Mouse (Mus musculus) adrenal gland, postnatal 10 days (tissue): ENCODE measurements around the gene Cacnb4. TPM values are rescaled to one million over a fixed set of nuclear protein-coding genes. Genes with fewer than 3 reads are reported as not detected.
A peak's percentile ranks its signal among the peaks of the same experiment; 100 is the strongest.

Source experiments
- DNase-seq: peaks from one replicate; pipeline ENCODE4 v3.0.0; 2021; ENCODE audit warnings: mixed read lengths
- total RNA-seq, 2 experiments: library from RNA; stranded (reverse); gene quantifications; 2 replicates each; pipeline ENCODE4 v1.2.3; 2021

Cacnb4 gene
- total RNA-seq, 2 experiments from 2014 or later = 0.36 to 1.4 TPM

DNA sequence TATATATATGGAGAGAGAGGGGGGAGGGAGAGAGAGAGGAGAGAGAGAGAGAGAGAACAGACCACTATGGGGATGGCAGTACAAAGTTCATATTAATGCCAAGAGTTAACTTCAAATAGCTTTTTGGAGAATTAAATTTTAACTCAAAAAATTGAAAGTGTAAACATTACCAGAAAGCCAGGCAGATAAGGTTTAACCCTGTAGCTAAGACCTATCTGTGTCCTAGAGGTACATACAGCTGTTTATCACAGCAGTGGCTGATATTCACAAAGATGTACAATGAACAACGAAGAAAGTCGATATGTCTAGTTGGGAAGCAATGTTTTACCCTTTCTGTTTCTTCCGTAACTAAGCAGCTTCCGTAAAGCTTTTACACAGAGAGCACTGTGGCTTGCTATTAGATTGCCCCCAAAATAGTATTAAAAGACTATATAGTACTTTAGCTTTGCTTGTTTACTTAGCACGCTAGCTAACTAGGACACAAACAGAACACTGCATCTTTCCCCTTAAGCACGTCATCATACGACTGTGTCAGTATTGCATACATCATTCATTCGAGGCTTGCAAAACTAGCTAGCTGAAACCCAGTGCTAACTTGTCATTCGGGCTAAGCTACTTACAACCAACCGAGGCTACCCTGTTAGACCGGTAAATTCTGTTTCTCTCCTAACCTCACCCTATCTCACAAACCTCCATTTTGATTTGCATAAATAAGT lies 72.5 kb downstream of the Cacnb4 start:
- DNase-seq = no peak

DNA sequence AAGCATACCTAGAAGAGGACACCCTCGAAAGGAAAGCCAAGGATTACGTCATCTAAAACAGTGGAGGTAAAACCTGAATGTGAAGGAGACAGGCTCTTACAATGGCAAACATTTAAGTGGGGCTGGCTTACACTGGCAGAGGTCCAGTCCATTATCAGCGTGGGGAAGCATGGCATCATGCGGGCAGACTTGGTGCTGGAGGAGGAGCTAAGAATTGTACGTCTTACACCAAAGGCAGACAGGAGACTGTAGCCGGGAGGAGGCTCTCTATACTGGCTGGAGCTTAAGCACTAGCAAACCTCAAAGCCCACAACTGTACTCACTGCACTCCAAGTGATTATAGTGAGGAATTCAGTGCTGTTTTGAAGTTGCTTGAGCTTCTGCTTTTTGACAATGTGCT lies 73.2 kb downstream of the Cacnb4 start:
- DNase-seq = no peak

- no peak for DNase-seq
These were observed 73.7 kb downstream of the Cacnb4 start for GRCm38 (mm10) chr2:52602921-52603320.

DNA sequence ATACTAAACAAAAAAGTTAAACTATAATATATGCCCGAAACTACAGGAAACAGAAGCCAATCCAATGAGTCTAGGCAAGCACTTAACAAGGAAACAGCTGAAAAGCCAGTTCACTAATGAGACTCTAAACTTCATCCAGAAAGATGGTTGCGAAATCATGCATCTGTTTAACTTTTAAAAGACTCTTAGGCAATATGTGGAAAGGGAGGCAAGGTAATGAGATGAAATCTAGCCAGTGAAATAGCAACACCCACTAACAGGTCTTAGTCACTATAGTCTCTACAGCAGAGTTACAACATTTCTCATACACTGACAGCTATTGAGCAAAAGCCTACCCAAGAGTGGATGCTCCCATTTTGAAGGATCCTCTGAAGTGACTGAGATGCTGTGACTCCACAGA lies 74.4 kb downstream of the Cacnb4 start:
- DNase-seq = no peak

GRCm38 (mm10) chr2:52597511-52597910 lies 79.1 kb downstream of the Cacnb4 start:
- no peak for DNase-seq

GRCm38 (mm10) chr2:52593814-52594213 lies 82.8 kb downstream of the Cacnb4 start:
- DNase-seq = no peak

GRCm38 (mm10) chr2:52593260-52593659 lies 83.4 kb downstream of the Cacnb4 start:
- no peak for DNase-seq

- peak; percentile 83 for DNase-seq
These were observed 85.7 kb downstream of the Cacnb4 start for GRCm38 (mm10) chr2:52590970-52591347.

- DNase-seq = no peak
These were observed 86.2 kb downstream of the Cacnb4 start for GRCm38 (mm10) chr2:52590340-52590969.

DNA sequence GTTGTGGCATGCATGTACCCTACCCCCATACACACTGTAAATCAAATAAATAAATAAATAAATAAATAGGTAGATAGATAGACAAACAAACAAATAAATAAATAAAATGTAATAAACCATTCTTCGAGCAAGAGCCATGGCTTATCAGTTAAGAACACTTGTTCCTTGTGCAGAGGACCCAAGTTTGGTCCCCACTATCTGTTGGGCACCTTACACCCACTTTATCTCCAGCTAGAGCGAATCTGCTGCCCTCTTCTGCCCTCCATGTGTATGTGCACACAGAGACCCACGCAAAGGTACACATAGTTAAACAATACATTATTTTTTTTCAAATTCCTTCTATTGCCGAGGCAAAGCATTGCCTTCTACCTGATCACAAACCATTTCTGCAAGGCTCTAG lies 87.1 kb downstream of the Cacnb4 start:
- no peak for DNase-seq

GRCm38 (mm10) chr2:52585384-52585783 lies 91.2 kb downstream of the Cacnb4 start:
- no peak for DNase-seq

GRCm38 (mm10) chr2:52581132-52581781 lies 95.4 kb downstream of the Cacnb4 start:
- no peak for DNase-seq

- DNase-seq = peak; percentile 38
These were observed 95.9 kb downstream of the Cacnb4 start for GRCm38 (mm10) chr2:52580697-52581096.

DNA sequence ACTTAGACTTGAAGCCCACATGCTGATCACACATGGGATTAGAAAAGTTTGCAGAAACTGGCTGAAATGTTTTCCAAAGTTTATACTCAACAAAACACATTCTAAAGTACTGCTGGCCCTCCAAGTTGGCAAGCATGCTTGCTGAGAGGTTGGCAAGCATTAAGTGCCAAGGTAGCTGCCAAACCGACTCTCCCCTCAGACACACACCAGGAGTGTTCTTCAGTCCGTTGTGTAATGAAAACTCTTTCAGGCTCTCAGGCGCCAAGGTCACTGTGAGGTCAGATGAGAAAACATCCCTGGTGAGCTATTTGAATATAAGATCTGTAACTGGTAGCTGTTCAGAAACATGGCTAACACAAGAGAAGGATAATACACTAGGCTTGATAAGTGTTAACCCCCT lies 97.8 kb downstream of the Cacnb4 start:
- peak; percentile 67 for DNase-seq

- DNase-seq = no peak
These were observed 98.9 kb downstream of the Cacnb4 start for GRCm38 (mm10) chr2:52577700-52578099.

DNA sequence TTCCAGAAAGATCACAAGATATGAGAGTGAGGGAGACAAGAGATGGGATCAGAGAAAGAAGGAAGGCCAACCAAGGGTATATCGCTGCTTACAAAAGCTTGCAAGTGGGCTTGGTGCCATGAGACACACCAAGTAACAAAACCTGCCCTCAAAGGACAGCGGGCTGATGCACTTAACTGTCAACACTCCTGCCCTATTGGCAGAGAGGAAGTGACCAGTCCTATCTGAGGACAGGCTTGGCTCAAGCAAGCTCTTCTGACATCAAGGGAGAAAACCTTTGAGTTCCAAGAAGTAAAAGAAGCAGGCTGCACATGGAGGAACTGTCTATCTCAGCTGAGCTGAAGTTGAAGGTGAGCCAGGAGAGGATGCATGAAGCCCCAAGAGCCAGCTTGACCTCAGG lies 100.1 kb downstream of the Cacnb4 start:
- no peak for DNase-seq

DNA sequence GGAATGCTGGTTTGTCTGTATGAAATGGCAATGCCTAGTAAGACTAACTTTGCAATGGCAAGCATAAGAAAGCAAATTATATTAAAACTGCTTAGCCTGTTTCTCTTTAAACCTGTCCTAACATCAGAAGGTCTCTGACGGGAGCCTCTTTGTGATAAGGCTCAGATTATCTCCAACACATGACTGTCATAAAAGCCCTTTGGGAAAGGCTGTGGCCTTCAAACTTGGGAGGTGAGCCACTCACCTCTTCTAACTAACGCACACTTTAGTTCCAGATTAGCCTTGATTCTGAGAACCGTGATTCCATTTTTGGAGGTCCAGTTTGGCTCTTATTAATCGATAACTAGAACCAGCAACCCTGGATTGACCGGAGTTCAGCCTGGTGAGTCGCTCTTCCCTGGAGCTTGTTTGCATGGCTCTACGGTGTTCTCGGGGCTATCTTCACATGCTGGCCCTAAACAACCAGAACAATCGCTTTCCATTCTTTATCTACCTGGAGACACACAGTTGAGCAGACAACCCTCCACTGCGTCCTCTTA lies 100.9 kb downstream of the Cacnb4 start:
- no peak for DNase-seq

DNA sequence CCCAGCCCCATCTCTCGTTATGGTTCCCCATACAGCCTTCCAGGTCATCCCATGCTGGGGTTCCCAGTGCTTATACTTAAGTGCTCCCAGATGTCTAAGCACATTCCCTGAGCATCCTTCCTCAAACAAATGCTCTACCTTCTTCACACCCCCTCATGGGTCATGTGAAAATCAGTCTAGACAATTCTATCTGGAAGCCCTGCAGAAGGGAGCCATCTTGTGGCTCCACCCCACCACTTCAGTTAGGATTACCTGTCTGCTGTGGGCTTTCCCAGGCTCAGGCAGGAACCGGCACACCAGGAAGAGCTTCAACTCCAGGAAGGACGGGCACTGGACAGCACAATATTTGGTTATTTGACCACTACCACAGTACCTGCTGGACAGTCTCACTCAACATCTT lies 101.7 kb downstream of the Cacnb4 start:
- DNase-seq = no peak

DNA sequence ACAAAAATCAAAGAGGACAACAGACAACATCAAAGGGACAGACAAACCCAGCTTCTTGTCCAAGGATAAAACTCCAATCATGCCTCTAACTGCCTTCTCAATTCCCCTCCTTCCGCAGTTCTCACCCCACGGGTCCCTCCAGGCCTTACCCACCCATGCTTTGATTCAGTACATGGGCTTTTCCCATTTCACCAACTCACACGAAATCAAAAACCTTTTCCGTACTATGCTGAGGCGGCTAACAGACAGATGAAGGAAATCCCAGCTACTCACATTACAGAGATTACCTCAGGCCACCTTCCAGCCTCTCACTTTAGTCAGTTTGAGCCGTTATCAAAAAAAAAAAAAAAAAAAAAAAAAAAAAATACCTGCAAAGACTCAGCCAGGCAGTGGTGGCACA lies 104.4 kb downstream of the Cacnb4 start:
- DNase-seq = no peak

- no peak for DNase-seq
These were observed 105.2 kb downstream of the Cacnb4 start for GRCm38 (mm10) chr2:52571339-52571968.

- DNase-seq = no peak
These were observed 105.8 kb downstream of the Cacnb4 start for GRCm38 (mm10) chr2:52570781-52571180.

GRCm38 (mm10) chr2:52570171-52570570 lies 106.5 kb downstream of the Cacnb4 start:
- no peak for DNase-seq

DNA sequence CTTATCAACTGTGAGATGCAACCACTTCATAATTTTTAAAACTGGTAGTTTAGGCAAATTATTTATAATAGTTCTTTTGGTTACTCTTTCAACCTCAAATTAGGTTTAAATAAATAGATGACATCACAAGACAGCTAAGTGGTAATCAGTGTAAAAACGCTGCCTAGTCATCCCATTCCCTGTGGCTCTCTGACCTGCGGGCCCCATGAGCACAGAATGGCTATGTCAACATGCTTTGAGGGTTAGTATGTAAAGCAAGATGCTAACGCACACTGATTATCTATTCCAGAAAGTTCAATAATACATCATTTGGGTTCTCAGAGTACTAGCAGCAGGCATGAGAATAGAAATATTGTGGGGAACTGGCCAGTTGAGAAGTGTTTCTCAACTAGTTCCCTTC lies 108.5 kb downstream of the Cacnb4 start:
- DNase-seq = no peak
